9 mouse cellular contexts compared by ENCODE assay signal in genomic region chr14:54912109-54912850, GRCm38 (mm10). TPM values are rescaled to one million over a fixed set of nuclear protein-coding genes. Genes with fewer than 3 reads are reported as not detected.
DNase-seq lines count a peak whose midpoint lies in the region; ATAC-seq and TF ChIP-seq lines count a peak whose summit lies in the region.
"Had no signal": no experiment of that assay in that cellular context is flagged by ENCODE, and none has a peak within 500 bp of the region (broad histone marks: within the 10 kb centered on the region; RNA-seq: fewer than 3 reads in every experiment).

No protein-coding gene starts in this region.

- H3K27ac ChIP-seq in gastrocnemius, adult 2 months: peak overlapping the region; percentile 86
- no peak overlapping the region for H3K27ac ChIP-seq in spleen, adult 2 months (ENCODE audit: insufficient read depth, low read length)
- H3K27ac ChIP-seq in heart, embryonic 16.5 days (ENCODE audit: low read length): peak overlapping the region; percentile 56
- H3K27ac ChIP-seq in midbrain, embryonic 10.5 days (replicated peaks): peak overlapping the region; percentile 95

- no peaks in the 10 kb centered on the region for H3K9me3 ChIP-seq in heart, embryonic 16.5 days (replicated peaks; ENCODE audit: control insufficient read depth, low read length)
- H3K9me3 ChIP-seq in midbrain, embryonic 10.5 days (replicated peaks): no peaks in the 10 kb centered on the region

- DNase-seq in gastrocnemius, adult 2 months: peak; percentile 37
- no peak for DNase-seq in gastrocnemius, postnatal 14 days
- no peak for DNase-seq in spleen, adult 2 months (ENCODE audit: low read depth in 1 of 2, low spot score in 2 of 2)
- no peak for DNase-seq in spleen, postnatal 4 days (ENCODE audit: low spot score in 2 of 2)
- peak; percentile 46 for DNase-seq in midbrain, embryonic 10.5 days (ENCODE audit: low spot score)
- peak; percentile 47 for DNase-seq in thymus, postnatal 4 days
- DNase-seq in B cell, adult 2 months: no peak

- no peaks in the 10 kb centered on the region for H3K36me3 ChIP-seq in spleen, adult 2 months (ENCODE audit: control insufficient read depth, insufficient read depth, low read length)
- peaks cover 9% of the 10 kb centered on the region; the same call in 1 of the 2 replicates for H3K36me3 ChIP-seq in heart, embryonic 16.5 days (ENCODE audit: control insufficient read depth, insufficient read depth)
- H3K36me3 ChIP-seq in midbrain, embryonic 10.5 days: peaks cover 63% of the 10 kb centered on the region

- H3K4me2 ChIP-seq in heart, embryonic 16.5 days (ENCODE audit: low read depth, low read length): peak overlapping the region; percentile 97

- H3K4me1 ChIP-seq in spleen, adult 2 months (ENCODE audit: control insufficient read depth, insufficient read depth, insufficient read length): peaks cover 5% of the 10 kb centered on the region
- H3K4me1 ChIP-seq in heart, embryonic 16.5 days (ENCODE audit: control insufficient read depth, insufficient read depth, low read length): peaks cover 12% of the 10 kb centered on the region
- peaks cover 38% of the 10 kb centered on the region for H3K4me1 ChIP-seq in midbrain, embryonic 10.5 days

- H3K4me3 ChIP-seq in gastrocnemius, adult 2 months: peak overlapping the region; percentile 90
- peak overlapping the region; percentile 68; the same call in 1 of the 2 replicates for H3K4me3 ChIP-seq in spleen, adult 2 months (ENCODE audit: extremely low read depth, insufficient read depth, insufficient read length)
- H3K4me3 ChIP-seq in heart, embryonic 16.5 days (ENCODE audit: low read length): peak overlapping the region; percentile 69
- H3K4me3 ChIP-seq in midbrain, embryonic 10.5 days: peak overlapping the region; percentile 91

- TF ChIP-seq POLR2A in spleen, adult 2 months (IDR thresholded peaks at IDR 0.05; ENCODE audit: low read depth, low read length): no peak

- H3K27me3 ChIP-seq in spleen, adult 2 months (ENCODE audit: control insufficient read depth, insufficient read depth, low read length): peaks cover 11% of the 10 kb centered on the region
- no peaks in the 10 kb centered on the region for H3K27me3 ChIP-seq in heart, embryonic 16.5 days (ENCODE audit: control insufficient read depth, insufficient read depth, low read length)
- no peaks in the 10 kb centered on the region for H3K27me3 ChIP-seq in midbrain, embryonic 10.5 days (ENCODE audit: low read depth, poor library complexity, severe bottlenecking)

- intact Hi-C loops in gastrocnemius, adult 2 months (cut with DNase I): no loop called here
- intact Hi-C loops in gastrocnemius, postnatal 14 days (cut with DNase I; ENCODE audit: low total_unique reads): no loop called here

- no peak for TF ChIP-seq CTCF in gastrocnemius, adult 2 months (IDR thresholded peaks at IDR 0.05)
- TF ChIP-seq CTCF in spleen, adult 2 months (IDR thresholded peaks at IDR 0.05; ENCODE audit: extremely low read depth, insufficient read depth, insufficient read length, insufficient replicate concordance): no peak

- WGBS in spleen, adult 2 months: 13% methylated on average over 61 of the region's 69 CpGs
- WGBS in heart, embryonic 16.5 days: 4% methylated on average over 59 of the region's 69 CpGs
- 4% methylated on average over 66 of the region's 69 CpGs for WGBS in midbrain, embryonic 10.5 days

- peak; percentile 70 for ATAC-seq in heart, embryonic 16.5 days (replicated peaks; ENCODE audit: extremely low read depth, insufficient read depth, low FRiP score)

- H3K9ac ChIP-seq in heart, embryonic 16.5 days (ENCODE audit: low read length): peak overlapping the region; percentile 84

RNA-seq across cellular contexts. Expression of gene Slc22a17, which starts 0.7 kb away (rescaled TPM):
- total RNA-seq in gastrocnemius, adult 2 months (2021): 1 to 10 TPM; 1.0 to 1.4 TPM
- 1 to 10 TPM; 5.4 to 6.3 TPM for total RNA-seq in gastrocnemius, postnatal 14 days (2021)
- polyA plus RNA-seq in spleen, adult 2 months (2012; rRNA removed): 18.5 and 18.9 TPM in 2 replicates
- 27.2 and 31.9 TPM in 2 replicates for polyA plus RNA-seq in heart, embryonic 16.5 days (2015; fragmentation: Nextera tagmentation; extraction: Ambion mirVana)
- polyA plus RNA-seq in midbrain, embryonic 10.5 days (2016; fragmentation: Nextera tagmentation; extraction: Ambion mirVana): 42.0 and 52.0 TPM in 2 replicates

RNA-seq across cellular contexts. Expression of gene Efs, which starts 13.6 kb away (rescaled TPM):
- total RNA-seq in gastrocnemius, adult 2 months (2021): 1 to 10 TPM; 1.1 to 1.4 TPM
- total RNA-seq in gastrocnemius, postnatal 14 days (2021): 1 to 10 TPM; 5.1 to 7.4 TPM
- polyA plus RNA-seq in spleen, adult 2 months (2012; rRNA removed): 2.4 and 3.7 TPM in 2 replicates
- polyA plus RNA-seq in heart, embryonic 16.5 days (2015; fragmentation: Nextera tagmentation; extraction: Ambion mirVana): 13.4 and 14.4 TPM in 2 replicates
- 42.5 and 42.8 TPM in 2 replicates for polyA plus RNA-seq in midbrain, embryonic 10.5 days (2016; fragmentation: Nextera tagmentation; extraction: Ambion mirVana)

RNA-seq across cellular contexts. Expression of gene Pabpn1, which starts 20.0 kb away (rescaled TPM):
- 10 to 100 TPM; 52.5 to 63.3 TPM for total RNA-seq in gastrocnemius, adult 2 months (2021)
- total RNA-seq in gastrocnemius, postnatal 14 days (2021): 10 to 100 TPM; 56.6 to 57.4 TPM
- polyA plus RNA-seq in spleen, adult 2 months (2012; rRNA removed): 73.3 and 76.7 TPM in 2 replicates
- 61.9 and 68.4 TPM in 2 replicates for polyA plus RNA-seq in heart, embryonic 16.5 days (2015; fragmentation: Nextera tagmentation; extraction: Ambion mirVana)
- 165 and 175 TPM in 2 replicates for polyA plus RNA-seq in midbrain, embryonic 10.5 days (2016; fragmentation: Nextera tagmentation; extraction: Ambion mirVana)

RNA-seq across cellular contexts. Expression of gene Il25, which starts 20.2 kb away (rescaled TPM):
- total RNA-seq in gastrocnemius, adult 2 months (2021): not detected
- not detected for total RNA-seq in gastrocnemius, postnatal 14 days (2021)
- not detected in 2 replicates for polyA plus RNA-seq in spleen, adult 2 months (2012; rRNA removed)
- not detected in 2 replicates for polyA plus RNA-seq in heart, embryonic 16.5 days (2015; fragmentation: Nextera tagmentation; extraction: Ambion mirVana)
- polyA plus RNA-seq in midbrain, embryonic 10.5 days (2016; fragmentation: Nextera tagmentation; extraction: Ambion mirVana): not detected in 2 replicates
- total RNA-seq: heart, postnatal 10 days had no signal

RNA-seq across cellular contexts. Expression of gene Cmtm5, which starts 23.8 kb away (rescaled TPM):
- under 1 TPM in 1 of 2 experiments, not detected in 1; 0.25 TPM for total RNA-seq in gastrocnemius, adult 2 months (2021)
- total RNA-seq in gastrocnemius, postnatal 14 days (2021): 1 to 10 TPM in 1 of 2 experiments, under 1 TPM in 1; 0.71 to 3.1 TPM
- 0.14 TPM in 1 of 2 replicates, not detected in the other for polyA plus RNA-seq in spleen, adult 2 months (2012; rRNA removed)
- 0.86 and 1.3 TPM in 2 replicates for polyA plus RNA-seq in heart, embryonic 16.5 days (2015; fragmentation: Nextera tagmentation; extraction: Ambion mirVana)
- polyA plus RNA-seq in midbrain, embryonic 10.5 days (2016; fragmentation: Nextera tagmentation; extraction: Ambion mirVana): 0.17 and 0.31 TPM in 2 replicates

Comparison
In these comparisons a context has a peak if more than half of its experiments do, and no peak if none do; other contexts are left out.
1. DNase-seq: peak in gastrocnemius, adult 2 months (single experiment), midbrain, embryonic 10.5 days (single experiment) and thymus, postnatal 4 days (single experiment); none in gastrocnemius, postnatal 14 days (single experiment), spleen, adult 2 months (0 of 2), spleen, postnatal 4 days (0 of 2) and B cell, adult 2 months (0 of 2).
2. Peak in every context shown above with its lines, with median percentiles within 50 percentile points of each other: H3K4me3 ChIP-seq.